Comparison of ENCODE assay signal across 8 mouse cellular contexts in the genomic region with DNA sequence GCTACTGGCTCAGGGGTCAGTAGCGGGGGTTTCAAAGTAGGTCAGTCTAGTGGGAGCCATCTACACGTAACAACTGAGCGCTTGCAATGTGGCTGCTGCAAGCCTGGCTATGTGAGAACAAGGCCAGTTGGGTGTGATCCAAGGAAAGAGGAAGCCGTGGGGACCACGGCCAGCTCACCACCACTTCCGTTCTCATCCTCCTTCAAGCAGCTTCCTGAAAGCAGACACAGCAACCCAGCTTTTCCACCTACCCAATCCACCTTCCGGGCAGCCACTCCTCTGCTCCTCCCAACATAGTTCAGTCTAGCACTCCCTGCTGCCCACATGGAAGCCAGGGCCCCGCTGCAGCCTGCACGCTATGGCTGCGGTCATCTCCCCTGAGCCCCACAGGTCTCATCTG. TPM values are rescaled to one million over a fixed set of nuclear protein-coding genes. Genes with fewer than 3 reads are reported as not detected.
DNase-seq lines count a peak whose midpoint lies in the region; ATAC-seq lines count a peak whose summit lies in the region.

No protein-coding gene starts in this region.

- peaks cover 25% of the 10 kb centered on the region for H3K4me1 ChIP-seq in liver, embryonic 13.5 days (replicated peaks)

- H3K9me3 ChIP-seq in liver, embryonic 13.5 days (replicated peaks) = no peaks in the 10 kb centered on the region

- no peak overlapping the region for H3K9ac ChIP-seq in liver, embryonic 13.5 days

- H3K27me3 ChIP-seq in liver, embryonic 13.5 days = no peaks in the 10 kb centered on the region

- peak; percentile 53 for DNase-seq in retina, postnatal 1 day
- no peak for DNase-seq in retina, embryonic 14.5 days (ENCODE audit: low spot score)
- peak; percentile 71 for DNase-seq in brain, adult 2 months (ENCODE audit: low read depth, low spot score)
- DNase-seq in heart, postnatal 25 days (ENCODE audit: low spot score) = peak; percentile 59
- no peak for DNase-seq in liver, embryonic 13.5 days
- peak; percentile 46 to 59 for DNase-seq in right cerebral cortex, postnatal 36 days (ENCODE audit: low spot score in 2 of 2)
- DNase-seq in embryo, embryonic 11 days = no peak

- WGBS in liver, embryonic 13.5 days (ENCODE audit: insufficient replicate concordance) = 18% methylated on average over 10 of the region's 10 CpGs

- H3K27ac ChIP-seq in liver, embryonic 13.5 days = no peak overlapping the region

- no peak overlapping the region for H3K4me3 ChIP-seq in liver, embryonic 13.5 days (replicated peaks)

- intact Hi-C loops in heart, postnatal 25 days (cut with DNase I) = no loop called here

- 0 out of 2 replicates have a peak overlapping the region, but pooled peaks have one; percentile 4 for H3K4me2 ChIP-seq in liver, embryonic 13.5 days

- no peak for ATAC-seq in liver, embryonic 13.5 days (ENCODE audit: low read depth)
- no peak for ATAC-seq in erythroblast, adult 5-6 weeks (replicated peaks; ENCODE audit: low FRiP score, poor library complexity, severe bottlenecking)

- peaks cover 10% of the 10 kb centered on the region; the same call in 1 of the 2 replicates for H3K36me3 ChIP-seq in liver, embryonic 13.5 days

RNA-seq across cellular contexts. Expression of gene Acaa1a, which starts 5.2 kb away (rescaled TPM):
- total RNA-seq in heart, postnatal 25 days (2021) = 10 to 100 TPM; 83.0 to 88.6 TPM
- 39.6 and 40.2 TPM in 2 replicates for polyA plus RNA-seq in liver, embryonic 13.5 days (2015; fragmentation: Nextera tagmentation; extraction: Ambion mirVana)
- 6.9 and 9.2 TPM in 2 replicates for total RNA-seq in erythroblast, adult 5-6 weeks (2015; ENCODE audit: low replicate concordance)
- 4.1 and 8.1 TPM in 2 replicates for total RNA-seq in erythroblast, adult 5-6 weeks (2017; ENCODE audit: low replicate concordance)

RNA-seq across cellular contexts. Expression of gene Myd88, which starts 6.9 kb away (rescaled TPM):
- total RNA-seq in heart, postnatal 25 days (2021) = 10 to 100 TPM; 12.2 to 14.3 TPM
- 18.6 and 21.7 TPM in 2 replicates for polyA plus RNA-seq in liver, embryonic 13.5 days (2015; fragmentation: Nextera tagmentation; extraction: Ambion mirVana)
- total RNA-seq in erythroblast, adult 5-6 weeks (2015; ENCODE audit: low replicate concordance) = 11.7 and 20.0 TPM in 2 replicates
- 5.1 and 8.5 TPM in 2 replicates for total RNA-seq in erythroblast, adult 5-6 weeks (2017; ENCODE audit: low replicate concordance)

RNA-seq across cellular contexts. Expression of gene Oxsr1, which starts 12.1 kb away (rescaled TPM):
- 10 to 100 TPM; 43.8 to 44.2 TPM for total RNA-seq in heart, postnatal 25 days (2021)
- polyA plus RNA-seq in liver, embryonic 13.5 days (2015; fragmentation: Nextera tagmentation; extraction: Ambion mirVana) = 6.0 and 6.5 TPM in 2 replicates
- 3.7 and 7.5 TPM in 2 replicates for total RNA-seq in erythroblast, adult 5-6 weeks (2015; ENCODE audit: low replicate concordance)
- 11.0 and 17.0 TPM in 2 replicates for total RNA-seq in erythroblast, adult 5-6 weeks (2017; ENCODE audit: low replicate concordance)

RNA-seq across cellular contexts. Expression of gene Xylb, which starts 22.9 kb away (rescaled TPM):
- total RNA-seq in heart, postnatal 25 days (2021) = under 1 TPM; 0.16 to 0.42 TPM
- polyA plus RNA-seq in liver, embryonic 13.5 days (2015; fragmentation: Nextera tagmentation; extraction: Ambion mirVana) = 3.6 and 4.7 TPM in 2 replicates
- 0.19 TPM in 1 of 2 replicates, not detected in the other for total RNA-seq in erythroblast, adult 5-6 weeks (2015; ENCODE audit: low replicate concordance)
- 0.56 TPM in 1 of 2 replicates, not detected in the other for total RNA-seq in erythroblast, adult 5-6 weeks (2017; ENCODE audit: low replicate concordance)

RNA-seq across cellular contexts. Expression of gene Slc22a14, which starts 31.0 kb away (rescaled TPM):
- under 1 TPM in 1 of 2 experiments, not detected in 1; 0.17 TPM for total RNA-seq in heart, postnatal 25 days (2021)
- not detected in 2 replicates for polyA plus RNA-seq in liver, embryonic 13.5 days (2015; fragmentation: Nextera tagmentation; extraction: Ambion mirVana)
- not detected in 2 replicates for total RNA-seq in erythroblast, adult 5-6 weeks (2015; ENCODE audit: low replicate concordance)
- total RNA-seq in erythroblast, adult 5-6 weeks (2017; ENCODE audit: low replicate concordance) = not detected in 2 replicates

Comparison
In these comparisons a context has a peak if more than half of its experiments do, and no peak if none do; other contexts are left out.
1. DNase-seq: peak in retina, postnatal 1 day (single experiment), brain, adult 2 months (single experiment), heart, postnatal 25 days (single experiment) and right cerebral cortex, postnatal 36 days (2 of 2); none in retina, embryonic 14.5 days (single experiment), liver, embryonic 13.5 days (single experiment) and embryo, embryonic 11 days (single experiment).
2. RNA of gene Acaa1a, which starts 5.2 kb away (total RNA-seq): 83.0 to 88.6 TPM in heart, postnatal 25 days; 4.1 to 9.2 TPM in erythroblast, adult 5-6 weeks; every median in the first group is over 4 times any median in the second.